Comparison of ENCODE assay signal across 8 mouse cellular contexts in genomic region chr9:108596998-108597764, GRCm38 (mm10). TPM values are rescaled to one million over a fixed set of nuclear protein-coding genes. Genes with fewer than 3 reads are reported as not detected.
DNase-seq lines count a peak whose midpoint lies in the region; ATAC-seq and TF ChIP-seq lines count a peak whose summit lies in the region.

Gene P4htm (minus strand): TSS chr9:108597667.

- H3K27me3 ChIP-seq in erythroblast, embryonic 14.5 days (ENCODE audit: control insufficient read depth) = peaks cover 14% of the 10 kb centered on the region
- H3K27me3 ChIP-seq in intestine, postnatal 0 days (replicated peaks; ENCODE audit: control insufficient read depth, insufficient read depth, low read length) = no peaks in the 10 kb centered on the region
- H3K27me3 ChIP-seq in limb, embryonic 15.5 days = no peaks in the 10 kb centered on the region
- H3K27me3 ChIP-seq in midbrain, embryonic 15.5 days (replicated peaks) = no peaks in the 10 kb centered on the region

- TF ChIP-seq CTCF in intestine, postnatal 0 days (IDR thresholded peaks at IDR 0.05; ENCODE audit: low read depth) = peak; percentile 15; the same call in 1 of the 2 replicates

- 3% methylated on average over 69 of the region's 69 CpGs for WGBS in intestine, postnatal 0 days
- WGBS in limb, embryonic 15.5 days = 2% methylated on average over 69 of the region's 69 CpGs
- WGBS in midbrain, embryonic 15.5 days = 1% methylated on average over 69 of the region's 69 CpGs

- H3K36me3 ChIP-seq in erythroblast, embryonic 14.5 days (ENCODE audit: control insufficient read depth) = peaks cover 8% of the 10 kb centered on the region
- H3K36me3 ChIP-seq in intestine, postnatal 0 days (ENCODE audit: control insufficient read depth, insufficient read depth) = no peaks in the 10 kb centered on the region
- peaks cover 3% of the 10 kb centered on the region; the same call in 1 of the 2 replicates for H3K36me3 ChIP-seq in limb, embryonic 15.5 days
- H3K36me3 ChIP-seq in midbrain, embryonic 15.5 days (replicated peaks) = 0 out of 2 replicates have a peak, but pooled peaks cover 2% of the 10 kb centered on the region

- H3K4me1 ChIP-seq in erythroblast, embryonic 14.5 days (ENCODE audit: control insufficient read depth) = peaks cover 18% of the 10 kb centered on the region
- H3K4me1 ChIP-seq in intestine, postnatal 0 days (replicated peaks; ENCODE audit: control insufficient read depth, insufficient read depth, low read length) = no peaks in the 10 kb centered on the region
- H3K4me1 ChIP-seq in limb, embryonic 15.5 days = peaks cover 18% of the 10 kb centered on the region; the same call in 1 of the 2 replicates
- H3K4me1 ChIP-seq in midbrain, embryonic 15.5 days = peaks cover 11% of the 10 kb centered on the region

- H3K9me3 ChIP-seq in erythroblast, embryonic 14.5 days (ENCODE audit: control insufficient read depth, low read length) = no peaks in the 10 kb centered on the region
- no peaks in the 10 kb centered on the region for H3K9me3 ChIP-seq in intestine, postnatal 0 days (ENCODE audit: control insufficient read depth)
- no peaks in the 10 kb centered on the region for H3K9me3 ChIP-seq in limb, embryonic 15.5 days
- no peaks in the 10 kb centered on the region for H3K9me3 ChIP-seq in midbrain, embryonic 15.5 days

- no peak; the same call in 1 of the 2 replicates for ATAC-seq in erythroblast, adult 5-6 weeks (replicated peaks; ENCODE audit: low FRiP score, poor library complexity, severe bottlenecking)
- ATAC-seq in intestine, postnatal 0 days = peak; percentile 37; the same call in 1 of the 2 replicates
- peak; percentile 79 for ATAC-seq in limb, embryonic 15.5 days (ENCODE audit: insufficient number of reproducible peaks, low FRiP score, low TSS enrichment, low read depth)
- peak; percentile 88 for ATAC-seq in midbrain, embryonic 15.5 days (replicated peaks)

- H3K4me2 ChIP-seq in intestine, postnatal 0 days (replicated peaks; ENCODE audit: low read depth) = peak within 1 kb of the TSS; percentile 86
- peak within 1 kb of the TSS; percentile 91 for H3K4me2 ChIP-seq in limb, embryonic 15.5 days
- H3K4me2 ChIP-seq in midbrain, embryonic 15.5 days = peak within 1 kb of the TSS; percentile 88

- H3K9ac ChIP-seq in intestine, postnatal 0 days (ENCODE audit: low read depth, low read length) = peak within 1 kb of the TSS; percentile 18
- H3K9ac ChIP-seq in limb, embryonic 15.5 days = peak within 1 kb of the TSS; percentile 54
- peak within 1 kb of the TSS; percentile 86 for H3K9ac ChIP-seq in midbrain, embryonic 15.5 days

- no peak within 1 kb of the TSS for H3K27ac ChIP-seq in intestine, postnatal 0 days (ENCODE audit: low read depth, low read length)
- peak within 1 kb of the TSS; percentile 17; the same call in 1 of the 2 replicates for H3K27ac ChIP-seq in limb, embryonic 15.5 days
- peak within 1 kb of the TSS; percentile 87 for H3K27ac ChIP-seq in midbrain, embryonic 15.5 days

- H3K4me3 ChIP-seq in erythroblast, embryonic 14.5 days (replicated peaks) = peak within 1 kb of the TSS; percentile 64
- peak within 1 kb of the TSS; percentile 57 for H3K4me3 ChIP-seq in intestine, postnatal 0 days (ENCODE audit: low read depth, low read length)
- H3K4me3 ChIP-seq in limb, embryonic 15.5 days = peak within 1 kb of the TSS; percentile 76
- H3K4me3 ChIP-seq in midbrain, embryonic 15.5 days = peak within 1 kb of the TSS; percentile 88

- peak; percentile 86 for DNase-seq in embryo, embryonic 11 days
- DNase-seq in heart, adult 11 months = peak; percentile 98
- peak; percentile 34 to 39 for DNase-seq in spleen, postnatal 36 days (ENCODE audit: low spot score in 2 of 2)

RNA-seq across cellular contexts. Expression of gene P4htm, which starts in this region (rescaled TPM):
- polyA plus RNA-seq in erythroblast, embryonic 14.5 days (2012) = 0.02 and 0.03 TPM in 2 replicates
- total RNA-seq in erythroblast, adult 5-6 weeks (2015; ENCODE audit: low replicate concordance) = not detected in 2 replicates
- 1.8 TPM in 1 of 2 replicates, not detected in the other for total RNA-seq in erythroblast, adult 5-6 weeks (2017; ENCODE audit: low replicate concordance)
- polyA plus RNA-seq in intestine, postnatal 0 days (2015; fragmentation: Nextera tagmentation; extraction: Ambion mirVana) = 2.8 and 2.9 TPM in 2 replicates
- 8.8 and 10.8 TPM in 2 replicates for polyA plus RNA-seq in limb, embryonic 15.5 days (2015; fragmentation: Nextera tagmentation; extraction: Ambion mirVana)
- polyA plus RNA-seq in midbrain, embryonic 15.5 days (2015; fragmentation: Nextera tagmentation; extraction: Ambion mirVana) = 32.7 and 38.5 TPM in 2 replicates

Comparison
In these comparisons a context has a peak if more than half of its experiments do, and no peak if none do; other contexts are left out.
1. DNase-seq: peak in every context shown above with its lines; median percentile 98 in heart, adult 11 months; 86 in embryo, embryonic 11 days; 36 in spleen, postnatal 36 days.
2. H3K9ac ChIP-seq: peak in every context shown above with its lines; median percentile 86 in midbrain, embryonic 15.5 days; 54 in limb, embryonic 15.5 days; 18 in intestine, postnatal 0 days.